Mouse (Mus musculus) forebrain, embryonic 15.5 days (tissue): ENCODE data around the gene Cox20. TPM values are rescaled to one million over a fixed set of nuclear protein-coding genes. Genes with fewer than 3 reads are reported as not detected.
"Not testable (repeated sequence)": the region's sequence is repeated elsewhere in the genome, so short reads cannot be mapped to it uniquely, and the experiment has no call there.

Experiments used
- ATAC-seq: fragments of 200-750 bp; cut with Nextera tagmentation; replicated peaks from 2 replicates; pipeline ENCODE4 v1.8.0; 2017; ENCODE audit warnings: mild to moderate bottlenecking, moderate TSS enrichment, moderate library complexity
- H3K27ac ChIP-seq: fragments of 300-500 bp; sonication (generic); replicated peaks from 2 replicates; pipeline ENCODE4 v1.5.1; 2015; ENCODE audit warnings: mild to moderate bottlenecking, inconsistent platforms
- H3K27me3 ChIP-seq: fragments of 300-500 bp; sonication (generic); 2 replicates; pipeline ENCODE4 v1.6.1; 2015; ENCODE audit warnings: inconsistent platforms
- H3K36me3 ChIP-seq: fragments of 300-500 bp; sonication (generic); 2 replicates; pipeline ENCODE4 v1.6.1; 2015; ENCODE audit warnings: mild to moderate bottlenecking, inconsistent platforms
- H3K4me1 ChIP-seq: fragments of 300-500 bp; sonication (generic); 2 replicates; pipeline ENCODE4 v1.6.1; 2015; ENCODE audit warnings: inconsistent platforms
- H3K4me2 ChIP-seq: fragments of 300-500 bp; sonication (generic); replicated peaks from 2 replicates; pipeline ENCODE4 v1.6.1; 2015; ENCODE audit warnings: mild to moderate bottlenecking, inconsistent platforms
- H3K4me3 ChIP-seq: fragments of 300-500 bp; sonication (generic); 2 replicates; pipeline ENCODE4 v1.5.1; 2015; ENCODE audit warnings: mild to moderate bottlenecking, inconsistent platforms
- H3K9ac ChIP-seq: fragments of 300-500 bp; sonication (generic); replicated peaks from 2 replicates; pipeline ENCODE4 v1.6.1; 2015; ENCODE audit warnings: mild to moderate bottlenecking, inconsistent platforms
- H3K9me3 ChIP-seq: fragments of 300-500 bp; sonication (generic); 2 replicates; pipeline ENCODE4 v1.6.1; 2016; ENCODE audit warnings: inconsistent platforms
- WGBS: fragments of 180-500 bp; shearing (Covaris S2); methylation state at CpG from one replicate; pipeline ENCODE4 v1.1.7; 2015; ENCODE audit warnings: mixed read lengths; 5-methylcytosine and 5-hydroxymethylcytosine counted together
- polyA plus RNA-seq: library from polyadenylated mRNA; unstranded; fragments of >200 nt; fragmentation: Nextera tagmentation; extraction: Ambion mirVana; gene quantifications from 2 replicates; pipeline ENCODE4 v1.2.1, GENCODE M21; 2015

Cox20 gene
- polyA plus RNA-seq, 1 experiment from 2014 or later, result 140 TPM

GRCm38 (mm10) chr1:178341435-178341834 is 22.5 kb downstream of the Cox20 start:
- Histone ChIP-seq H3K27me3 (no peaks in the 10 kb centered on the region), H3K4me1 (peaks cover 7% of the 10 kb centered on the region), H3K4me2 (no peak overlapping the region), H3K27ac (no peak overlapping the region), H3K36me3 (no peaks in the 10 kb centered on the region), H3K9me3 (no peaks in the 10 kb centered on the region), H3K9ac (no peak overlapping the region), H3K4me3 (no peak overlapping the region)
- no peak for ATAC-seq
- 86% methylated on average over 3 of the region's 3 CpGs for WGBS

GRCm38 (mm10) chr1:178342063-178342462 is 23.1 kb downstream of the Cox20 start:
- H3K9ac ChIP-seq, result no peak overlapping the region
- no peak for ATAC-seq
- 64% methylated on average over 1 of the region's 1 CpGs for WGBS

GRCm38 (mm10) chr1:178342612-178343011 is 23.7 kb downstream of the Cox20 start:
- Histone ChIP-seq H3K4me2 (no peak overlapping the region), H3K4me1 (peaks cover 7% of the 10 kb centered on the region), H3K9me3 (no peaks in the 10 kb centered on the region), H3K36me3 (no peaks in the 10 kb centered on the region), H3K4me3 (no peak overlapping the region), H3K9ac (no peak overlapping the region), H3K27me3 (no peaks in the 10 kb centered on the region), H3K27ac (no peak overlapping the region)
- ATAC-seq, result no peak
- 85% methylated on average over 5 of the region's 5 CpGs for WGBS

More at GRCm38 (mm10) chr1:178342063-178342462, 23.1 kb downstream of the Cox20 start:
- Histone ChIP-seq H3K9me3 (no peaks in the 10 kb centered on the region), H3K27ac (no peak overlapping the region), H3K4me1 (peaks cover 7% of the 10 kb centered on the region), H3K4me2 (no peak overlapping the region), H3K36me3 (no peaks in the 10 kb centered on the region), H3K4me3 (no peak overlapping the region), H3K27me3 (no peaks in the 10 kb centered on the region)

GRCm38 (mm10) chr1:178344071-178344805 is 25.3 kb downstream of the Cox20 start:
- not testable (repeated sequence) for H3K9ac ChIP-seq, ATAC-seq, H3K4me3 ChIP-seq, H3K36me3 ChIP-seq, H3K9me3 ChIP-seq, H3K4me1 ChIP-seq, H3K4me2 ChIP-seq, H3K27me3 ChIP-seq, H3K27ac ChIP-seq
- 95% methylated on average over 10 of the region's 10 CpGs for WGBS

- Histone ChIP-seq H3K27me3 (no peaks in the 10 kb centered on the region), H3K4me2 (no peak overlapping the region), H3K4me1 (no peaks in the 10 kb centered on the region), H3K36me3 (no peaks in the 10 kb centered on the region), H3K4me3 (no peak overlapping the region), H3K9ac (no peak overlapping the region), H3K27ac (no peak overlapping the region), H3K9me3 (no peaks in the 10 kb centered on the region)
- 94% methylated on average over 2 of the region's 2 CpGs for WGBS
- ATAC-seq, result no peak
Observed at GRCm38 (mm10) chr1:178350792-178351191, 31.9 kb downstream of the Cox20 start.

GRCm38 (mm10) chr1:178351643-178352042 is 32.7 kb downstream of the Cox20 start:
- no peak overlapping the region for H3K9ac ChIP-seq
- no peak overlapping the region for H3K27ac ChIP-seq
- H3K4me2 ChIP-seq, result no peak overlapping the region
- H3K27me3 ChIP-seq, result no peaks in the 10 kb centered on the region
- H3K4me1 ChIP-seq, result no peaks in the 10 kb centered on the region
- ATAC-seq, result no peak
- no peaks in the 10 kb centered on the region for H3K36me3 ChIP-seq
- no peak overlapping the region for H3K4me3 ChIP-seq
- no peaks in the 10 kb centered on the region for H3K9me3 ChIP-seq

- 73% methylated on average over 3 of the region's 3 CpGs for WGBS
- no peak overlapping the region for H3K27ac ChIP-seq
- no peak for ATAC-seq
- no peaks in the 10 kb centered on the region for H3K9me3 ChIP-seq
- no peak overlapping the region for H3K9ac ChIP-seq
- H3K4me3 ChIP-seq, result no peak overlapping the region
- H3K4me1 ChIP-seq, result no peaks in the 10 kb centered on the region
- no peaks in the 10 kb centered on the region for H3K36me3 ChIP-seq
- no peaks in the 10 kb centered on the region for H3K27me3 ChIP-seq
- H3K4me2 ChIP-seq, result no peak overlapping the region
Observed at GRCm38 (mm10) chr1:178354576-178354975, 35.6 kb downstream of the Cox20 start.

GRCm38 (mm10) chr1:178357776-178358710 is 39.1 kb downstream of the Cox20 start:
- no peaks in the 10 kb centered on the region for H3K27me3 ChIP-seq
- 63% methylated on average over 12 of the region's 12 CpGs for WGBS
- no peak for ATAC-seq
- H3K9me3 ChIP-seq, result no peaks in the 10 kb centered on the region
- no peak overlapping the region for H3K27ac ChIP-seq
- no peak overlapping the region for H3K9ac ChIP-seq
- H3K4me2 ChIP-seq, result no peak overlapping the region
- H3K4me3 ChIP-seq, result no peak overlapping the region
- no peaks in the 10 kb centered on the region for H3K36me3 ChIP-seq
- H3K4me1 ChIP-seq, result no peaks in the 10 kb centered on the region

GRCm38 (mm10) chr1:178360264-178360663 is 41.3 kb downstream of the Cox20 start:
- no peak for ATAC-seq
- H3K4me2 ChIP-seq, result no peak overlapping the region
- H3K9me3 ChIP-seq, result no peaks in the 10 kb centered on the region
- no peak overlapping the region for H3K9ac ChIP-seq
- H3K27me3 ChIP-seq, result no peaks in the 10 kb centered on the region
- no peak overlapping the region for H3K27ac ChIP-seq
- no peaks in the 10 kb centered on the region for H3K36me3 ChIP-seq
- 91% methylated on average over 11 of the region's 11 CpGs for WGBS
- no peaks in the 10 kb centered on the region for H3K4me1 ChIP-seq
- no peak overlapping the region for H3K4me3 ChIP-seq

GRCm38 (mm10) chr1:178360702-178361101 is 41.8 kb downstream of the Cox20 start:
- Histone ChIP-seq H3K27me3 (no peaks in the 10 kb centered on the region), H3K36me3 (no peaks in the 10 kb centered on the region), H3K9me3 (no peaks in the 10 kb centered on the region), H3K27ac (no peak overlapping the region), H3K9ac (no peak overlapping the region), H3K4me3 (no peak overlapping the region), H3K4me1 (no peaks in the 10 kb centered on the region), H3K4me2 (no peak overlapping the region)
- WGBS, result 53% methylated on average over 2 of the region's 2 CpGs
- ATAC-seq, result no peak

- peaks cover 5% of the 10 kb centered on the region for H3K4me1 ChIP-seq
- no peaks in the 10 kb centered on the region for H3K36me3 ChIP-seq
- H3K27ac ChIP-seq, result no peak overlapping the region
- no peak overlapping the region for H3K4me3 ChIP-seq
- WGBS, result 90% methylated on average over 6 of the region's 6 CpGs
- no peaks in the 10 kb centered on the region for H3K27me3 ChIP-seq
- ATAC-seq, result no peak
- H3K4me2 ChIP-seq, result no peak overlapping the region
- no peak overlapping the region for H3K9ac ChIP-seq
- H3K9me3 ChIP-seq, result no peaks in the 10 kb centered on the region
Observed at GRCm38 (mm10) chr1:178365171-178365570, 46.2 kb downstream of the Cox20 start.

- ATAC-seq, result no peak
- peaks cover 5% of the 10 kb centered on the region for H3K4me1 ChIP-seq
- peak overlapping the region; percentile 78; the same call in 1 of the 2 replicates for H3K4me2 ChIP-seq
- WGBS, result 81% methylated on average over 6 of the region's 6 CpGs
- no peaks in the 10 kb centered on the region for H3K9me3 ChIP-seq
- no peaks in the 10 kb centered on the region for H3K27me3 ChIP-seq
- peak overlapping the region; percentile 84; the same call in 1 of the 2 replicates for H3K27ac ChIP-seq
- H3K9ac ChIP-seq, result no peak overlapping the region
- H3K4me3 ChIP-seq, result no peak overlapping the region
- H3K36me3 ChIP-seq, result no peaks in the 10 kb centered on the region
Observed at GRCm38 (mm10) chr1:178368121-178368520, 49.2 kb downstream of the Cox20 start.
